Mouse (Mus musculus) thymus, adult 2 months (tissue): ENCODE measurements around the gene D130043K22Rik.

ENCODE experiments used
- CTCF ChIP-seq: fragments of 200-500 bp; IDR thresholded peaks from 2 replicates; pipeline ENCODE4 v1.5.1; 2012; ENCODE audit warnings: mild to moderate bottlenecking, control low read depth, low read length, moderate library complexity, borderline replicate concordance; ENCODE audit not compliant: control insufficient read depth, poor library complexity, insufficient read depth; ENCODE audit errors: extremely low read depth
- POLR2A ChIP-seq: fragments of 200-500 bp; IDR thresholded peaks from 2 replicates; pipeline ENCODE4 v1.6.1; 2012; ENCODE audit warnings: mild to moderate bottlenecking, low read length, control low read depth, moderate library complexity; ENCODE audit not compliant: control insufficient read depth, poor library complexity, insufficient read depth; ENCODE audit errors: extremely low read depth

DNA sequence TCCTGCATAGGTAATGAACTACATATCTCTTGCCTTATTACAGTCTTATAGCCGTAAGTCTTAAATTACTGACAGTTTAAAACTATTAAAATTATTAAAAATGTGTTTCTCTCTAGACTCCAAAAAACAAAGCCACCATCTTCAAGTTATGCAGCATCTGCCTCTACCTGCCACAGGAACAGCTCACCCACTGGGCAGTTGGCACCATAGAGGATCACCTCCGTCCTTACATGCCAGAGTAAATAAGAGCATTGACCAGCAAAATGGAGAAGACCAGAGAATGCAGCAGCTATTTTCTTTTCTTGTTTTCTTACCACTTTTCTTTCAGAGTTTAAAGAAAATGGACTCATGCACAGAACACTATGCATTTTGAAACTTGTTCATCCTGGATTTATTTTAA, 32.4 kb upstream of the D130043K22Rik start:
- no peak for TF ChIP-seq CTCF
- no peak for TF ChIP-seq POLR2A
